Mouse (Mus musculus) heart, adult 11 months (tissue): ENCODE results near the gene Trub2.
A peak's percentile ranks its signal among the peaks of the same experiment; 100 is the strongest.

Experiments used
- DNase-seq: peaks from one replicate; pipeline ENCODE4 v3.0.0; 2022

Trub2 gene

DNA sequence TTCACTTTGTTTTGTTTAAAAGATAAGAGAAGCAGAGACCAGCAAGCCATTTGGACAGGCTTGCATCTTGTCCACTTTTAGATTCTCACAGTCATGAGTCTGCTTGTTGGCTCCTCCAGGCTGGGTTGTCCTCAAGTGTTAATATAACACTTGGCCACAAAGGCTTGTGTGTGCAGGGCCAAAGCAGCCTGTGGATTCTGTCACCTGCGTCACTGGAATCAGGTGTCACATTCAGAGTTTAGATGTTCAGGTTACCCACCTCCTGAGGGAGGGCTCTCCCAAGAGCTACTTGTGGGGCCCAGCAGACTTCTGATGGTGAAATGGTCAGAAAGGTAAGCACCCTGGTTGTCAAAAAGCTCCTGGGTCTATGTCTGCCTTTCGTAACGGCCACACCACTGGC is 65.2 kb downstream of the Trub2 start:
- DNase-seq = no peak

DNA sequence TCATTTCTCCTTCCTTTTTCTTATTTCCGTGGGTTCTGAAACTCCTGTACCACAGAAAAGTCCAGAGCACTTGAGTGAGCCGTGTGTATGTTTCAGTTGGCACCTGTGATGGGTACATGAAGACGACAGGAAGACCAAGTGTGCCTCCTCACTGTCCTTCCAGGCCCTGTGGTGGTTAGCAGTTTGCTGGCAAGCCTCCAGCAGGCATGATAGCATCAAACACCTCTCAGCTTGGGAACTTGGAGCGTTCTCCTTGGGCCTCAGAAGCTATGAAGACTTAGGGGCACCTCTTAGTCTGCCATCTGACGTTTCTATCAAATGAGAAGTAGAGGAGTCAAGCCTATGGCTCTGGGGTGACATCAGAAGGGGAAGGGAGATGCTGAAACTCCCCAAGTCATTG is 69.7 kb downstream of the Trub2 start:
- DNase-seq = no peak

DNA sequence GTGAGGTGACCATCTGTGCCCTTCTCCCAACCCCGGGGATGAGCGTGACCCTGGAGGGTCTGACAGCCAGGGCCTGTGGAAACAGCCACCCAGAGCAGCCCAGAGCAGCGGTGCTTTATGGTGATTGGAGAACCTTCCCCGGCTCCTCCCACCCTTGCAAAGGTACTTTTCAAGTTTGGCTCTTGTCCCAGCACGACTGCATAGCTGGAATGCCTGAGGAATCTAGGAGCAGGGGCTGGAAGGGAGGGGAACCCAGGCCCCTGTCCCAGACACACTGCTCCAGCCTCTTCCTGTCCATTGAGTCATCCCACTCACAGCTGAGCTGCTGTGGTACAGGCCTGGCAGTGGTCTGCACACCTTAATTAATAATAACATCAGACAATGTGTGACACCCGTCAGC is 71.6 kb downstream of the Trub2 start:
- DNase-seq = peak; percentile 94

GRCm38 (mm10) chr2:29716143-29716542 is 72.2 kb downstream of the Trub2 start:
- DNase-seq = peak; percentile 73

GRCm38 (mm10) chr2:29714127-29714526 is 74.2 kb downstream of the Trub2 start:
- peak; percentile 85 for DNase-seq

- peak; percentile 86 for DNase-seq
These were observed 74.8 kb downstream of the Trub2 start for GRCm38 (mm10) chr2:29713501-29713900.

DNA sequence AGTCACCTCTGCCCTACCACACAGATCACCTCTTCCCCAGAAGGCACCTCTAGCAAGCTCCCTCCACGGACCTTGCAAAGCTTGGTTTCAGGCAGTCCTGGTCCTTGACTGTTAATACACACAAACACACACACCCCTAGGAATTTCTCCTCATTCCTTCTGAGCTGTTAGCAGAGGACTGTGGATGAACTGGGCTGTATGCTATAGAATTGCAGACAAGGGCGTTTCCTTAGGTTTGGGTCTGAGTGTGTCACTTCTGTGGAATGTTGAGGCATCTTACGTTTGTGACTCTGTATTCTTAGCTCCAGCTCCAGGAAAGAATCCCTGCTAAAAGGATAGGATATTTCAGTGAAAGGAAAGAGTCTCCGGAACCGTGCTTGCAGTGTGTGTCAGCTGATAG is 76.4 kb downstream of the Trub2 start:
- DNase-seq = no peak
